Mouse (Mus musculus) kidney, embryonic 14.5 days (tissue): ENCODE measurements around the gene Hcrt. TPM values are rescaled to one million over a fixed set of nuclear protein-coding genes. Genes with fewer than 3 reads are reported as not detected.

Source experiments
- ATAC-seq: fragments of 200-750 bp; cut with Nextera tagmentation; 2 replicates; pipeline ENCODE4 v1.8.0; 2017; ENCODE audit warnings: moderate number of reproducible peaks, mild to moderate bottlenecking, moderate TSS enrichment, moderate library complexity; ENCODE audit not compliant: low FRiP score, low TSS enrichment
- H3K27ac ChIP-seq: fragments of 300-500 bp; sonication (generic); 2 replicates; pipeline ENCODE4 v1.5.1; 2014; ENCODE audit warnings: low read depth, mild to moderate bottlenecking, low read length, moderate library complexity, mixed read lengths
- H3K27me3 ChIP-seq: fragments of 300-500 bp; sonication (generic); 2 replicates; pipeline ENCODE4 v1.6.1; 2014; ENCODE audit warnings: mild to moderate bottlenecking, low read length; ENCODE audit not compliant: control insufficient read depth, insufficient read depth
- H3K36me3 ChIP-seq: fragments of 300-500 bp; sonication (generic); 2 replicates; pipeline ENCODE4 v1.6.1; 2014; ENCODE audit warnings: low read length, mixed read lengths; ENCODE audit not compliant: control insufficient read depth, insufficient read depth
- H3K4me1 ChIP-seq: fragments of 300-500 bp; sonication (generic); 2 replicates; pipeline ENCODE4 v1.6.1; 2014; ENCODE audit warnings: low read length, mixed read lengths; ENCODE audit not compliant: control insufficient read depth, insufficient read depth
- H3K4me2 ChIP-seq: fragments of 300-500 bp; sonication (generic); replicated peaks from 2 replicates; pipeline ENCODE4 v1.6.1; 2014; ENCODE audit warnings: low read depth, mild to moderate bottlenecking, low read length
- H3K4me3 ChIP-seq: fragments of 300-500 bp; sonication (generic); 2 replicates; pipeline ENCODE4 v1.5.1; 2014; ENCODE audit warnings: mild to moderate bottlenecking, low read length
- H3K9ac ChIP-seq: fragments of 300-500 bp; sonication (generic); 2 replicates; pipeline ENCODE4 v1.6.1; 2014; ENCODE audit warnings: low read depth, mild to moderate bottlenecking, low read length, moderate library complexity
- H3K9me3 ChIP-seq: fragments of 300-500 bp; sonication (generic); 2 replicates; pipeline ENCODE4 v1.6.1; 2016; ENCODE audit warnings: low read length; ENCODE audit not compliant: control insufficient read depth
- WGBS: fragments of 180-500 bp; shearing (Covaris S2); extraction: QIAGEN DNeasy Blood & Tissue Kit; methylation state at CpG from one replicate; pipeline ENCODE4 v1.1.7; 2014; 5-methylcytosine and 5-hydroxymethylcytosine counted together
- polyA plus RNA-seq: library from polyadenylated mRNA; unstranded; fragments of >200 nt; fragmentation: Nextera tagmentation; extraction: Ambion mirVana; gene quantifications from 2 replicates; pipeline ENCODE4 v1.2.1, GENCODE M21; 2014

Hcrt gene
- polyA plus RNA-seq, 1 experiment from 2014 or later = not detected

- Histone ChIP-seq H3K9me3 (no peaks in the 10 kb centered on the region), H3K27ac (no peak overlapping the region), H3K9ac (no peak overlapping the region), H3K27me3 (peaks cover 21% of the 10 kb centered on the region), H3K4me3 (peak overlapping the region; percentile 33), H3K36me3 (no peaks in the 10 kb centered on the region), H3K4me1 (peaks cover 6% of the 10 kb centered on the region; the same call in 1 of the 2 replicates), H3K4me2 (peak overlapping the region; percentile 51)
- WGBS = 1% methylated on average over 35 of the region's 35 CpGs
- ATAC-seq = no peak; the same call in 1 of the 2 replicates
These were observed 3.8 kb downstream of the Hcrt start for GRCm38 (mm10) chr11:100758707-100759610.

GRCm38 (mm10) chr11:100757566-100757965 is 5.2 kb downstream of the Hcrt start:
- WGBS = 85% methylated on average over 12 of the region's 12 CpGs
- Histone ChIP-seq H3K36me3 (no peaks in the 10 kb centered on the region), H3K4me2 (no peak overlapping the region), H3K27ac (no peak overlapping the region), H3K4me3 (no peak overlapping the region), H3K9me3 (no peaks in the 10 kb centered on the region), H3K27me3 (peaks cover 21% of the 10 kb centered on the region), H3K4me1 (peaks cover 6% of the 10 kb centered on the region; the same call in 1 of the 2 replicates), H3K9ac (no peak overlapping the region)
- ATAC-seq = no peak

- 68% methylated on average over 6 of the region's 6 CpGs for WGBS
These were observed 6.3 kb downstream of the Hcrt start for GRCm38 (mm10) chr11:100756476-100756875.

DNA sequence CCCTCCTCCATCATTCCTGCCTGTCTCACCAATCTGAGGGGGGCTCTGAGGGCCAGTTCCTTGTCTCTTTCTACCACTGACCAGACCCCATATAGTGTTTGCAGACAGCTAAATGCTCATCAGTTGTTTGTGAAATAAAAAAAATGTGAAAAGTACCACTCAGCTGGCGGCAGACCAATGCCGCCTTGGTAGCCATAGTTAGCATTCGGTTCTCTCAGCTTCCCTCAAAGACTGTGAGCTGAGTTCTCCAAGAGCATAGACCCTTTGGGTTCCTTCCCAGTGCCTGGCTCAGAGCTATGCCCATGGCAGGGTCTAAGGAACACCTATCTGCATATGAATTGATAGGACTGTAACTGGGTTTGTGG is 8.1 kb downstream of the Hcrt start:
- H3K9ac ChIP-seq = no peak overlapping the region
- H3K36me3 ChIP-seq = no peaks in the 10 kb centered on the region
- peaks cover 4% of the 10 kb centered on the region; the same call in 1 of the 2 replicates for H3K4me1 ChIP-seq
- no peak overlapping the region for H3K27ac ChIP-seq
- no peak for ATAC-seq
- 92% methylated on average over 3 of the region's 3 CpGs for WGBS
- H3K4me2 ChIP-seq = no peak overlapping the region
- no peak overlapping the region for H3K4me3 ChIP-seq
- H3K9me3 ChIP-seq = no peaks in the 10 kb centered on the region
- H3K27me3 ChIP-seq = peaks cover 19% of the 10 kb centered on the region

More at GRCm38 (mm10) chr11:100756476-100756875, 6.3 kb downstream of the Hcrt start:
- Histone ChIP-seq H3K4me1 (peaks cover 6% of the 10 kb centered on the region; the same call in 1 of the 2 replicates), H3K9me3 (no peaks in the 10 kb centered on the region), H3K9ac (no peak overlapping the region), H3K36me3 (no peaks in the 10 kb centered on the region), H3K27me3 (peaks cover 21% of the 10 kb centered on the region), H3K4me3 (no peak overlapping the region), H3K27ac (no peak overlapping the region), H3K4me2 (no peak overlapping the region)
- no peak for ATAC-seq

DNA sequence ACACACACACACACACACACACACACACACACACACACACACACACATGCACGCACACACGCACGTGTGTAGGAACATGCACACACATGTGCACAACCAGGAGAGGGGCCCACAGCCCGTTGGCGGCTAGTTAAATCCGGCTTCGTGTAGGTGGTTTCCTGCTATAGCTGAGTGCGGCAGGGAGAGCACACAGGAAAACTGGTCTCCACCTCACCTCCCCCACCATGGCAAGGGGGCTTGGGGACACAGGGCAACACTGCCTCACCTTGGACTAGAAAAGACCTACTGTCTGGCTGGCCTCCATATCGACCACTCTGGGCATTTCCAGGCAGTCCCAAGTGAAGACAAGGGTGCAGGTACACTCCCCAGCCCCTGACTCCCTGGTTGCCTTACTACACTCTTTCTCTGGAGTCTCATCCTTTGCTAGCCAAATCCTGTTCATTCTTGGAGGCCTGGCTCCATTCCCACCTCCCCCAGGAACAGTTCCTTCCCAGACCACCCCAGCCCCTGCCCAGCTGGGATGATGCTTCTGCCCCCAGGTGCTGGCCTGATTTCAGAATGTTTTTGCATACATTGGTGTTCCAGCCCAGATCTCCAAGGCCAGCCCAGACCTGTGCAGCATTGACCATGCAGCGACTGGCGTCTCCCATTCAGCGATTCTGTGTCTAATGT is 8.6 kb downstream of the Hcrt start:
- Histone ChIP-seq H3K9ac (no peak overlapping the region), H3K4me1 (no peaks in the 10 kb centered on the region), H3K9me3 (no peaks in the 10 kb centered on the region), H3K36me3 (no peaks in the 10 kb centered on the region), H3K27me3 (peaks cover 18% of the 10 kb centered on the region), H3K4me2 (no peak overlapping the region), H3K4me3 (no peak overlapping the region), H3K27ac (no peak overlapping the region)
- ATAC-seq = no peak
- 85% methylated on average over 9 of the region's 12 CpGs for WGBS

DNA sequence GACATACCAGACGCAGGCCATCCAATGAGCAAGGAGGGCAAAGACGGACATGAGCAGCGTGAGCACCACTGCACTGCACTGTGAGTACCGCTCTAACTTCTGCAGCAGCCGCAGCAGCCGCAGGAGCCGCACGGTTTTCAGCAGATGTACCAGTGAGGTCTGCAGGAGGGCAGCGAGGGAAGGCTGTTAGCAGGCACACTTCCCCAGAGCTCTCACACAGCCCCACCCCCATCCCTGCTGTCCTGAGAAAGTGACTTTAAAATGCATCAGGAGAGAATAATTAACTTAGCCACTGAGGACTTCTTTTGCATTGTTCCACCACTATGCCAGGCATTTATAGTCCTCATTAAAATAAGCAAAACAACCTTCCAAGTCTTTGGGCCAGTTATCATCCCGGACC is 10.4 kb downstream of the Hcrt start:
- Histone ChIP-seq H3K27ac (no peak overlapping the region), H3K4me1 (no peaks in the 10 kb centered on the region), H3K27me3 (peaks cover 12% of the 10 kb centered on the region; the same call in 1 of the 2 replicates), H3K9ac (no peak overlapping the region), H3K9me3 (no peaks in the 10 kb centered on the region), H3K4me3 (no peak overlapping the region), H3K36me3 (no peaks in the 10 kb centered on the region), H3K4me2 (no peak overlapping the region)
- no peak for ATAC-seq
- 20% methylated on average over 10 of the region's 10 CpGs for WGBS

DNA sequence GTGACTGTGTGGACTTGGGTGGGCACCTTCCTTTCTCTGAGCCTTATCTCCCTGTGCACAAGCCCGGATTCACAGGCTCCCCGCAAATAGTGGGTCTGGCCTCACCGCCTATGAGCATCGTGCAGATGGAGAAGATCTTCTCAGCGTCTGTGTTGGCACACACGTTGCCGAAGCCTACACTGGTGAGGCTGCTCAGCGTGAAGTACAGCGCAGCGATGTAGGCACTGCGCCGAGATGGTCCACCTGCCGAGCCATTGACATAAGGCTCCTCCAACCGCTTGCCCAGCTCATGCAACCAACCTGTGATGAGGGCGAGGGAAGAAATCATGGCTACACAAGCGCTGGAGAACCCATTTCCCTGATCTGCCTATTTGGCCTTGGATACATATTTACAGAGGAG is 12.6 kb downstream of the Hcrt start:
- Histone ChIP-seq H3K27me3 (peaks cover 12% of the 10 kb centered on the region; the same call in 1 of the 2 replicates), H3K27ac (no peak overlapping the region), H3K36me3 (no peaks in the 10 kb centered on the region), H3K9ac (no peak overlapping the region), H3K9me3 (no peaks in the 10 kb centered on the region), H3K4me3 (no peak overlapping the region), H3K4me1 (no peaks in the 10 kb centered on the region), H3K4me2 (no peak overlapping the region)
- 87% methylated on average over 16 of the region's 16 CpGs for WGBS
- no peak for ATAC-seq

GRCm38 (mm10) chr11:100749469-100749868 is 13.3 kb downstream of the Hcrt start:
- peaks cover 12% of the 10 kb centered on the region; the same call in 1 of the 2 replicates for H3K27me3 ChIP-seq
- no peaks in the 10 kb centered on the region for H3K4me1 ChIP-seq
- no peaks in the 10 kb centered on the region for H3K36me3 ChIP-seq
- no peak for ATAC-seq
- H3K9ac ChIP-seq = no peak overlapping the region
- H3K9me3 ChIP-seq = no peaks in the 10 kb centered on the region
- no peak overlapping the region for H3K4me3 ChIP-seq
- no peak overlapping the region for H3K4me2 ChIP-seq
- no peak overlapping the region for H3K27ac ChIP-seq
- WGBS = 43% methylated on average over 25 of the region's 25 CpGs

GRCm38 (mm10) chr11:100748620-100749019 is 14.1 kb downstream of the Hcrt start:
- H3K9me3 ChIP-seq = no peaks in the 10 kb centered on the region
- 77% methylated on average over 4 of the region's 4 CpGs for WGBS
- H3K4me3 ChIP-seq = no peak overlapping the region
- no peak overlapping the region for H3K27ac ChIP-seq
- no peak overlapping the region for H3K4me2 ChIP-seq
- H3K36me3 ChIP-seq = no peaks in the 10 kb centered on the region
- ATAC-seq = no peak
- no peak overlapping the region for H3K9ac ChIP-seq
- no peaks in the 10 kb centered on the region for H3K4me1 ChIP-seq
- H3K27me3 ChIP-seq = peaks cover 12% of the 10 kb centered on the region; the same call in 1 of the 2 replicates
